Mouse (Mus musculus): ENCODE results near the gene P3h2. TPM values are rescaled to one million over a fixed set of nuclear protein-coding genes. Genes with fewer than 3 reads are reported as not detected.

P3h2 gene
- total and polyA plus RNA-seq, 2 experiments from 2014 or later = 0.83 to 1.4 TPM

DNA sequence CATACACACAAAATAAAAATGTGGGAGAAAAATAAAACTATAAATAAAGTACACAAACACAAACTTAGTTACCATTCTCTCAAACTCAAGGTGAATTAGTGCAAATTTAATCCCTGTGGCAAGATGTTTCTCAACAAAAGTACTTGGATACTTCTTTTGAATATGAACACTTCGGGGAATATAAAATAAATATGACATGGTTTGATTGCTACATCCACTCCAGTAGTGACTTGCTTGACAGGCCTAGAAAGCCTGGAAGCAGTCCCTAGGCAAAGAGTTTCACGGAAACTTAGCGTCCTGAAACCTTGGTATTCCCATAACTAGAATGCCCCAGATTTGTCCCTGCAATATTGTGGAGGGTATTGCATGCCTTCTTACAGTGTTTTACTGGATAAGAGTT is 99.8 kb downstream of the P3h2 start:
- Histone ChIP-seq H3K4me2 (ENCODE audit: low read depth, low read length) (no peak overlapping the region), H3K9me3 (ENCODE audit: low read length) (no peaks in the 10 kb centered on the region), H3K9ac (replicated peaks; ENCODE audit: low read length) (no peak overlapping the region), H3K27me3 (ENCODE audit: insufficient read depth, low read length) (no peaks in the 10 kb centered on the region), H3K36me3 (ENCODE audit: insufficient read depth, low read length) (no peaks in the 10 kb centered on the region), H3K4me3 (ENCODE audit: low read length) (no peak overlapping the region), H3K4me1 (ENCODE audit: insufficient read depth, low read length) (no peaks in the 10 kb centered on the region), H3K27ac (no peak overlapping the region)
- ATAC-seq = no peak
- TF ChIP-seq CTCF (IDR thresholded peaks at IDR 0.05; ENCODE audit: low read depth) = no peak
- WGBS = 87% methylated on average over 3 of the region's 3 CpGs
- DNase-seq (ENCODE audit: low spot score) = no peak

DNA sequence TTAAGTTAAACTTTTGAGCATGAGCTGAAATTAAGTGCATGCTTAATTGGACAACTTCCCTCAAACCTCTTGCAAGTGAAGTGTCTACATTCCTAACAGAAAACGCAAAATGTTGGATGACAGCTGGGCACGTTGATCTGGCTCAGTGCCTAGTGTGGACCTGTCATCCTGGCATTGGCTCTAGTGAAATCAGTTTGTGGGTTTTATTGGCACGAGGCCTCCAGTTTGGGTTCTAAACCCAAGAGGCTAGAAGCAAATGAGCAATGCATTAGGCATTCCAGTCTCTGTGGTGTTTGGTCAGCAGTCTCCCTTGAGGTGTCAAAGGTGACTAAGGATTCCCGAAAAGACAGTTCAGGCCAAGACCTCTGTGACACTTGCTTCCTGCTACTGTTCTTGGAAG is 102.3 kb downstream of the P3h2 start:
- Histone ChIP-seq H3K4me3 (ENCODE audit: low read length) (no peak overlapping the region), H3K4me2 (ENCODE audit: low read depth, low read length) (no peak overlapping the region), H3K9me3 (ENCODE audit: low read length) (no peaks in the 10 kb centered on the region), H3K4me1 (ENCODE audit: insufficient read depth, low read length) (no peaks in the 10 kb centered on the region), H3K27me3 (ENCODE audit: insufficient read depth, low read length) (no peaks in the 10 kb centered on the region), H3K9ac (replicated peaks; ENCODE audit: low read length) (no peak overlapping the region), H3K36me3 (ENCODE audit: insufficient read depth, low read length) (no peaks in the 10 kb centered on the region), H3K27ac (no peak overlapping the region)
- 49% methylated on average over 4 of the region's 4 CpGs for WGBS
- ATAC-seq (no peak), DNase-seq (ENCODE audit: low spot score) (peak; percentile 51)
- TF ChIP-seq CTCF (IDR thresholded peaks at IDR 0.05; ENCODE audit: low read depth) = no peak

DNA sequence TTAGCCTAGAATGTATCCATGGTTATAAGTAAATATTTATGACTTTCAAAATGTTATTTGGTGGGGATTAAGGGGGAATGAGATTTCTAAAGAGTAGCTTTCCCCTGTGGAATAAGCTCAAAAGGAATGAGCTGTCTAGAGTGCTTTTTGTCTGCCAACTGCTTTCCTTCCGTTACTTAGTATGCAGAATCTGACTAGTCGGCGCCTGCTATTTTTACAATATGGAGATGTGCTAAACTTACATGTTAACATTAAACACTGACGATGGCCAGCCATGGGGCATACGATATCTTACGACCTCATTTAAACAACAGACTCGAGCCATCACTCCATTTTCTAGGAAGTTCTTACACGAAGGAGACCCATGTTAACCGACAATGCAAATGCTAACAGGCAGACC is 102.7 kb downstream of the P3h2 start:
- DNase-seq (ENCODE audit: low spot score) (no peak), ATAC-seq (no peak)
- H3K36me3 ChIP-seq (ENCODE audit: insufficient read depth, low read length) = no peaks in the 10 kb centered on the region
- WGBS = 57% methylated on average over 9 of the region's 9 CpGs
- H3K9ac ChIP-seq (replicated peaks; ENCODE audit: low read length) = no peak overlapping the region
- no peak overlapping the region for H3K27ac ChIP-seq
- no peak for TF ChIP-seq CTCF (IDR thresholded peaks at IDR 0.05; ENCODE audit: low read depth)
- no peaks in the 10 kb centered on the region for H3K27me3 ChIP-seq (ENCODE audit: insufficient read depth, low read length)
- no peaks in the 10 kb centered on the region for H3K4me1 ChIP-seq (ENCODE audit: insufficient read depth, low read length)
- no peak overlapping the region for H3K4me2 ChIP-seq (ENCODE audit: low read depth, low read length)
- no peaks in the 10 kb centered on the region for H3K9me3 ChIP-seq (ENCODE audit: low read length)
- H3K4me3 ChIP-seq (ENCODE audit: low read length) = no peak overlapping the region

DNA sequence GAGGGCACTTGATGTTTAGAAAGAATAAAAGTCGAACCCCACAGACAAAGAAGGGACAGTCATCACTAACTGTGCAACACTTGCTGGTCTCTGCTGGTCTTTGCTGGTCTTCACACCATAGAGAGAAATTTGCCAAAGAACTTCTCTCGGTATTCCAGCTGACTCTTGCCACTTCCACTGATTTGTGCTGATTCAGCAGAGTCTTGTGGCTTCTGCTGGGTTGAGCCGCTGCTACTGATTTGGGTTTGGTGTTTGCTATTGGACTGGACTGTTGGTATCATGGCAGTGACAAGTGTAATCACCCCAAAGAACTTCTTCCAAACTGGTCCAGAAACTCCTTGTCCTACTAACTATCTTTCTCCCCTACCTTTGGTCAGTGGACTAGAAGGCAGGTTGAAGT is 111.0 kb downstream of the P3h2 start:
- H3K9ac ChIP-seq (replicated peaks; ENCODE audit: low read length) = no peak overlapping the region
- no peaks in the 10 kb centered on the region for H3K27me3 ChIP-seq (ENCODE audit: insufficient read depth, low read length)
- ATAC-seq = no peak
- no peaks in the 10 kb centered on the region for H3K9me3 ChIP-seq (ENCODE audit: low read length)
- TF ChIP-seq CTCF (IDR thresholded peaks at IDR 0.05; ENCODE audit: low read depth) = no peak
- DNase-seq (ENCODE audit: low spot score) = no peak
- no peaks in the 10 kb centered on the region for H3K36me3 ChIP-seq (ENCODE audit: insufficient read depth, low read length)
- no peak overlapping the region for H3K27ac ChIP-seq
- no peak overlapping the region for H3K4me3 ChIP-seq (ENCODE audit: low read length)
- WGBS = 88% methylated on average over 3 of the region's 3 CpGs
- H3K4me2 ChIP-seq (ENCODE audit: low read depth, low read length) = no peak overlapping the region
- H3K4me1 ChIP-seq (ENCODE audit: insufficient read depth, low read length) = no peaks in the 10 kb centered on the region

DNA sequence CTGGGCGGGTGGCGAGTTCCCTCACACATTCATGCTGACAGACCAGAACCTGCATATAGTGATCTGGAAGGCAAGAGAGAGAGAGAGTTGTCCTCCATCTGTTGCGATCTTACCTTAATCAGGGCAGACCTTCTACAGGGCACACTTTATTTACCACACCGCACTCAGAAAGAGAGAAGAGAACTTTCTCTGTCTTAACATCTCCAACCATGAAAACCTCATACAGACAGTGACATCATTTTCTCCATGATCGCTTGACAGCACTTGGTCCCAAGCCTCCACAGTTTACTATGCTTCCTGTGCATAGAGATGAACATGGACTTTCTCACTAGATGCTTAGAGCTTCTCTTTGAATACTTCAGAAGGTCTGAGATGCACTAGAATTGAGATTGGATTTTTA is 118.4 kb downstream of the P3h2 start:
- Histone ChIP-seq H3K36me3 (ENCODE audit: insufficient read depth, low read length) (no peaks in the 10 kb centered on the region), H3K27ac (no peak overlapping the region), H3K4me1 (ENCODE audit: insufficient read depth, low read length) (no peaks in the 10 kb centered on the region), H3K27me3 (ENCODE audit: insufficient read depth, low read length) (no peaks in the 10 kb centered on the region), H3K4me2 (ENCODE audit: low read depth, low read length) (no peak overlapping the region), H3K9ac (replicated peaks; ENCODE audit: low read length) (no peak overlapping the region), H3K9me3 (ENCODE audit: low read length) (no peaks in the 10 kb centered on the region), H3K4me3 (ENCODE audit: low read length) (no peak overlapping the region)
- TF ChIP-seq CTCF (IDR thresholded peaks at IDR 0.05; ENCODE audit: low read depth) = no peak
- 87% methylated on average over 5 of the region's 5 CpGs for WGBS
- DNase-seq (ENCODE audit: low spot score) = no peak
- ATAC-seq = no peak

DNA sequence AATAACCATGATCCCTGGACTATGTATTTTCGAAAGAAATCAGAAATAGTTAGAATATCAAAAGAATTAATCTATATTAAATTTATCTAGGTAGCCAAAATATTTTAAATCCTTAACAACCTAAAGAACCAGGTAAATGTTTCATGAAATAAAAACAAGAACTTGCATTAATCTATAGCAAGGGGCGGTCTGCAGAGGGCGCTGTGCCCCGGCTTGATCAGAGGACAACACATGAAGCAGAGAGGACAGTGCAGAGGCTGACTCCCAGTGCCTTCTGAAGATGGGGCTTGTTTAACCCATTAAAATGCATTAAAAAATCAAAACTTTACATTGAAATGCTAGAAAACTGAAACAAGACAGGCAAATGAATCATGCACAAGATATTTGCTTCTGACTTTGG is 121.9 kb downstream of the P3h2 start:
- Histone ChIP-seq H3K27me3 (ENCODE audit: insufficient read depth, low read length) (no peaks in the 10 kb centered on the region), H3K4me2 (ENCODE audit: low read depth, low read length) (no peak overlapping the region), H3K27ac (no peak overlapping the region), H3K4me1 (ENCODE audit: insufficient read depth, low read length) (no peaks in the 10 kb centered on the region), H3K4me3 (ENCODE audit: low read length) (no peak overlapping the region), H3K36me3 (ENCODE audit: insufficient read depth, low read length) (no peaks in the 10 kb centered on the region), H3K9me3 (ENCODE audit: low read length) (no peaks in the 10 kb centered on the region), H3K9ac (replicated peaks; ENCODE audit: low read length) (no peak overlapping the region)
- DNase-seq (ENCODE audit: low spot score) (peak; percentile 43), ATAC-seq (no peak)
- TF ChIP-seq CTCF (IDR thresholded peaks at IDR 0.05; ENCODE audit: low read depth) = peak; percentile 56
- 35% methylated on average over 4 of the region's 4 CpGs for WGBS

DNA sequence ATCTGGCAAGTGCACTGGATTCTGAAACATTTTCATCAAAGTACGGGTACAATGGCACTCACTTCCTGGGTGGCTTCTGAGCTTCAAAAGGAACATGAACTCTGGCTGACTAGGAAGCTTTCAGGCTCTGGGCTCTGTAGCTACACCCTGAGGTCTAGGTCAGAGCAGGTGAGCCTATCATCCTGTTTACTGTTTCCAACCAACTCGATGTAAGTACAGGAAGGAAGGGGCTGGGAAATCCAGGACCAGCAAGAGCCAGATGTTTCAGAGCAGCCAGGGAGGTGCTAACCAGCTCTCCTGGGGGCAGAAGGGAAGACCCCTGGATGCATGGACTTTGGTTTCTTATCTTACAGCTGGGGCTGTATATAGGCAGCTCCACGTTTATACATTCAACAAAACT is 126.5 kb downstream of the P3h2 start:
- WGBS = 64% methylated on average over 3 of the region's 3 CpGs
- no peak overlapping the region for H3K9ac ChIP-seq (replicated peaks; ENCODE audit: low read length)
- no peak for DNase-seq (ENCODE audit: low spot score)
- no peak for ATAC-seq
- no peaks in the 10 kb centered on the region for H3K36me3 ChIP-seq (ENCODE audit: insufficient read depth, low read length)
- no peaks in the 10 kb centered on the region for H3K9me3 ChIP-seq (ENCODE audit: low read length)
- H3K27me3 ChIP-seq (ENCODE audit: insufficient read depth, low read length) = no peaks in the 10 kb centered on the region
- TF ChIP-seq CTCF (IDR thresholded peaks at IDR 0.05; ENCODE audit: low read depth) = no peak
- H3K4me1 ChIP-seq (ENCODE audit: insufficient read depth, low read length) = no peaks in the 10 kb centered on the region
- H3K4me3 ChIP-seq (ENCODE audit: low read length) = no peak overlapping the region
- no peak overlapping the region for H3K4me2 ChIP-seq (ENCODE audit: low read depth, low read length)
- no peak overlapping the region for H3K27ac ChIP-seq

Measured in hindbrain, postnatal 0 days (tissue).